Mouse (Mus musculus) heart, adult 2 months (tissue): Measurements from ENCODE around the gene Tbc1d10b. TPM values are rescaled to one million over a fixed set of nuclear protein-coding genes. Genes with fewer than 3 reads are reported as not detected.

Experiments used
- DNase-seq, 2 experiments: peaks; one replicate each; pipeline ENCODE4 v3.0.0; 2021
- H3K27ac ChIP-seq: fragments of 200-600 bp; 2 replicates; pipeline ENCODE4 v1.8.1; 2022
- H3K27me3 ChIP-seq: fragments of 200-500 bp; 2 replicates; pipeline ENCODE4 v1.6.1; 2012; ENCODE audit warnings: mild to moderate bottlenecking, low read length, inconsistent platforms, mixed read lengths; ENCODE audit not compliant: control insufficient read depth, insufficient read depth
- H3K36me3 ChIP-seq: fragments of 200-500 bp; 2 replicates; pipeline ENCODE4 v1.6.1; 2012; ENCODE audit warnings: low read length, inconsistent platforms; ENCODE audit not compliant: control insufficient read depth, insufficient read depth
- H3K4me1 ChIP-seq: fragments of 200-500 bp; 2 replicates; pipeline ENCODE4 v1.6.1; 2011; ENCODE audit warnings: low read length; ENCODE audit not compliant: control insufficient read depth, insufficient read depth
- H3K4me3 ChIP-seq: fragments of 200-600 bp; 2 replicates; pipeline ENCODE4 v1.8.1; 2022
- H3K79me2 ChIP-seq: fragments of 200-500 bp; replicated peaks from 2 replicates; pipeline ENCODE4 v1.6.1; 2012; ENCODE audit warnings: mild to moderate bottlenecking, inconsistent platforms, low read length, moderate library complexity, mixed read lengths; ENCODE audit not compliant: control insufficient read depth, insufficient read depth
- H3K9ac ChIP-seq: fragments of 200-500 bp; 2 replicates; pipeline ENCODE4 v1.6.1; 2012; ENCODE audit warnings: low read depth, mild to moderate bottlenecking, control low read depth, inconsistent platforms, low read length, mixed read lengths
- CTCF ChIP-seq: fragments of 200-600 bp; IDR thresholded peaks from 2 replicates; pipeline ENCODE4 v1.8.1; 2022; ENCODE audit warnings: antibody characterized with exemption, mild to moderate bottlenecking, moderate library complexity
- EP300 ChIP-seq: fragments of 200-500 bp; IDR thresholded peaks from 2 replicates; pipeline ENCODE4 v1.6.1; 2011; ENCODE audit warnings: low read depth, low read length, control low read depth; ENCODE audit not compliant: insufficient read depth
- POLR2A ChIP-seq: fragments of 200-500 bp; IDR thresholded peaks from 2 replicates; pipeline ENCODE4 v1.6.1; 2011; ENCODE audit warnings: mild to moderate bottlenecking, low read depth, low read length, control low read depth; ENCODE audit not compliant: insufficient read depth
- WGBS: fragments of 180-500 bp; shearing (Covaris S2); methylation state at CpG from one replicate; pipeline ENCODE4 v1.1.7; 2018; 5-methylcytosine and 5-hydroxymethylcytosine counted together
- intact Hi-C: fragments of 180-260 bp; cut with DNase I; formaldehyde crosslinking; loops from one replicate; pipeline ENCODE4 v1.15.1; 2025
- polyA plus RNA-seq: library from polyadenylated mRNA; depleted of rRNA; stranded (reverse); fragments of >200 nt; gene quantifications from 2 replicates; pipeline ENCODE4 v1.2.3, GENCODE M21; 2012
- total RNA-seq, 2 experiments: library from RNA; stranded (reverse); gene quantifications; 2 replicates each; pipeline ENCODE4 v1.2.3; 2021

The Tbc1d10b gene
- total and polyA plus RNA-seq, 3 experiments, result 13.6 to 22.0 (median 20.5) TPM

DNA sequence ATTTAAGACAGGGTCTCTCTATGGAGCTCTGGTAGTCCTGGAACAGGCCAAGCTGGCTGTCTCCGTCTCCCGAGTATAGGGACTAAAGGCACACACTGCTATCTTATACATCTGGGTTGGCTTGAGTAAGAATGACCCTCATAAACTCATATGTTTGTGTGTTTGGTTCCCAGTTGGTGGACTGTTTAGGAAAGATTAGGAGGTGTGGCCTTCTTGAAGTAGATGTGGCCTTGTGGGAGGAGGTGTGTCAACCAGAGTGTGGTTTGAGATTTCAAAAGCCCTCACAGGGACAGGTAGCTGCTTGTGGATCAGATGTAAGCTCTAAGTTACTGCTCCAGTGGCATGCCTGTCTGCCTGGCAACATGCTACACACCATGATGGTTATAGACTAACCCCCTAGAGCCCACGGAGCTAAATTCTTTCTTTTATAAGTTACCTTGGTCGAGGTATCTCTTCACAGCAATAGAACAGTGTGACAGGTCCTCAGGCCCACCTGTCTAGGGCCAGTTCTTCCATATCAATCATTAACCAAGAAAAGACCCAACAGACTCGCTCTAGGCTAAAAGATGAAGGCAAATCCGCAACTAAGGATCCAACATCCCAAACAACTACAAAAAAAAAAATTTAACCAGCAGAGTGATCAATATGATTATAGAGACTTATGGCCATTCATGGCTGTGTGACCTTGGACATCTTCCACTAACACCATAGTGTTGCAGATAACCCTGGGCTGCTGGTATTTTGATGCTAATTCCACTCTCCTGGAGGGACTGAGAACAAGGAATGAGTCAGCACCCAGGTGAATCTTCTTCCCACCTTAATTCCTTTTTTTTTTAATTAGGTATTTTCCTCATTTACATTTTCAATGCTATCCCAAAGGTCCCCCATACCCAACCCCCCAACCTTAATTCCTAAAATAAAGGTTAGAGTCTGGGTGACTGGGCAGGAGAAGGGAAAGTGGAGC, 15.5 kb upstream of the Tbc1d10b start:
- TF ChIP-seq CTCF (no peak), POLR2A (no peak), EP300 (no peak)
- intact Hi-C loops, result no loop called here
- DNase-seq, result no peak
- WGBS, result 83% methylated on average over 6 of the region's 6 CpGs
- Histone ChIP-seq H3K79me2 (no peaks in the 10 kb centered on the region), H3K9ac (no peak overlapping the region), H3K4me3 (no peak overlapping the region), H3K4me1 (no peaks in the 10 kb centered on the region), H3K27ac (no peak overlapping the region), H3K27me3 (no peaks in the 10 kb centered on the region), H3K36me3 (no peaks in the 10 kb centered on the region)

DNA sequence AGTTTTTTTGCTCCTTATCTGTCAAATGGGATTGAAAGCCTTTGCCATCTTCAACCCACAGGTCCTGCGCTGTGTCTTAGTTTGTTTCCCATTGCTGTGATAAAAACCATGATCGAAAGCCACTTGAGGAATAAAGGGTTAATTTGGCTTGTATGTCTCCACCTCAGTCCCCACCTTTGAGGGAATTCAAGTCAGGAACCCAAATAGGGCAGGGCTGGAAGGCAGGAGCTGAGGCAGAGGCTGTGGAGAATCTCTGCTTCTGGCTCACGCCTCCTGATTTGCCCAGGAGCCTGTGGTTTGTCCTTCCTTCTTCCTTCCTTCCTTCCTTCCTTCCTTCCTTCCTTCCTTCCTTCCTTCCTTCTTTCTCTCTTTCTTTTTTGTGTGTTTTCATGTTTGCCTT, 14.8 kb upstream of the Tbc1d10b start:
- Histone ChIP-seq H3K27me3 (no peaks in the 10 kb centered on the region), H3K4me3 (no peak overlapping the region), H3K4me1 (no peaks in the 10 kb centered on the region), H3K9ac (no peak overlapping the region), H3K27ac (no peak overlapping the region), H3K79me2 (no peaks in the 10 kb centered on the region), H3K36me3 (no peaks in the 10 kb centered on the region)
- no peak for DNase-seq
- 92% methylated on average over 3 of the region's 3 CpGs for WGBS
- no peak for TF ChIP-seq EP300
- no peak for TF ChIP-seq CTCF
- TF ChIP-seq POLR2A, result no peak
- intact Hi-C loops, result no loop called here

DNA sequence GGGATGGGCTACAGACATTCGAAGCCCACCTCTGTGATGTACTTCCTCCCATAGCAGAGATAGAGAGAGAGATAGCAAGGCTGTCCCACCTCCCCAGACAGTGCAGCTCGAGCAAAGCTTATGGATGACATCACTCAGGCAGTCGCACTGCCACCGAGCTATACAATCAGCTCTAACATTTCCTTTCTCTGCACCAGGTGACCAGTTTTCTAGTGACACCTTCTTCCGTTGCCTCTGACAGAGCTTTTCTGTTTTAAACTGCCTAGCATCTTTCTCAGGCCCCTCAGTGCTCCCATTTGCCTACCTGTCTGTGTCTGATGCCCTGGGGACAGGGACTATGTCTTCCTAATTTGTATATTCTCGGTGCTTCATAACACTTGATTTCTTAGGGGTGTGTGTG, 12.2 kb upstream of the Tbc1d10b start:
- H3K36me3 ChIP-seq, result no peaks in the 10 kb centered on the region
- no peaks in the 10 kb centered on the region for H3K79me2 ChIP-seq
- DNase-seq, result no peak
- TF ChIP-seq EP300 (no peak), POLR2A (no peak), CTCF (no peak)
- H3K4me1 ChIP-seq, result peaks cover 2% of the 10 kb centered on the region
- WGBS, result 55% methylated on average over 6 of the region's 6 CpGs
- H3K9ac ChIP-seq, result no peak overlapping the region
- H3K27me3 ChIP-seq, result no peaks in the 10 kb centered on the region
- intact Hi-C loops, result no loop called here
- no peak overlapping the region for H3K4me3 ChIP-seq
- H3K27ac ChIP-seq, result no peak overlapping the region

DNA sequence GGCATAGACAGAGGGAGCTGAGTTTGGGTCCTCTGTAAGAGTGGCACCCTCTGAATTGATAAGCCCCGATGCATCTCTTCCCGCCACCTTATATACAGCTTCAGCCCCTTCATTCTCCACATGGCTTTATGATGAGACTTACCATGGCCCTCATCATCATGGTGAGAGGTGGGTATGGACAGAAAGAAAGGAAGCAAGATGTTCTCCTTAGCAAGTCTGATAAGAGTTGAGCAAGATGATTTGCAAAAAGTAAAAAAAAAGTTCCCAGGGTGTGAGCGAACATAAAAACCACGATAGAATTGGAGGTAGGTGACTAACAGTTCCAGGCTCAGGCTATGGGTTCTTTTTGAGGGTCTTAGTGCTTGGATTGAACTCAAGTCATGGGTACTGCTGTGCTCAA, 10.4 kb upstream of the Tbc1d10b start:
- Histone ChIP-seq H3K4me1 (peaks cover 3% of the 10 kb centered on the region), H3K27me3 (no peaks in the 10 kb centered on the region), H3K4me3 (no peak overlapping the region), H3K36me3 (no peaks in the 10 kb centered on the region), H3K79me2 (no peaks in the 10 kb centered on the region), H3K9ac (no peak overlapping the region), H3K27ac (no peak overlapping the region)
- TF ChIP-seq CTCF (no peak), EP300 (no peak), POLR2A (no peak)
- no peak for DNase-seq
- intact Hi-C loops, result no loop called here
- 86% methylated on average over 4 of the region's 4 CpGs for WGBS

DNA sequence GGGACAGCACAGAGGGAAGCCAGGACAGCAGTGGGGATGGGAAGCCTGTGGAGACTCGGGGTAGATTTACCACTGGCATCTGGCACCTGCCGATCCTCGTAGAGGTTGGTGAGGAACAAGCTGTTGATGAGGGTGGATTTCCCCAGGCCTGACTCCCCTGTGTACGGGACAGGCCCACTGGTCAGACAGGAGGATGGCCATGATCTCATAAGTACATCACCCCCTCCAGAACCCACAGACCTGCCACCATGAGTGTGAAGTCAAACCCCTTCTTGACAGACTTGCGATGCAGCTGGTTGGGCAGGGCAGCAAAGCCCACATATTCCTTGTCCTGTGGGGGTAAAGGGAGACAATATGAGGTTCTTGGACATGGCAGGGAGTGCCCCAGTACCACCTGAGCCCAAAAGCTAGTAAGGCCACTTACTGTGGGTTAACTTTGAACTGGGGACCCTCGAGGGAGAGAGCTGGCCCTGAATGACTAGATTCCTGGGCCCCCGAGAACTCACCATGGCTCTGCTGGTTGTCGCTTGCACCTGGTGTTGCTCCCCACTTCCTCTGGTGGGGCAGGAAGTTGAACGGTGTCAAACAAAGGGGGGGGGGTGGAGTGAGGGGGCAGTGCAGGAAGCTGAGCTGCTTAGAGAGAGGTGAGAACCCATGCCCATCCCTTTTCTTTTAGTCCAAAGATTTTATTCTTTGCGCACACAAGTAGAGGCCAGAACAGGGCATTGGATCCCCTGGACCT, 9.8 kb upstream of the Tbc1d10b start:
- Histone ChIP-seq H3K79me2 (no peaks in the 10 kb centered on the region), H3K9ac (no peak overlapping the region), H3K36me3 (no peaks in the 10 kb centered on the region), H3K4me1 (peaks cover 3% of the 10 kb centered on the region), H3K4me3 (no peak overlapping the region), H3K27me3 (no peaks in the 10 kb centered on the region), H3K27ac (no peak overlapping the region)
- no peak for DNase-seq
- TF ChIP-seq POLR2A (no peak), CTCF (no peak)
- intact Hi-C loops, result no loop called here
- 43% methylated on average over 10 of the region's 10 CpGs for WGBS

DNA sequence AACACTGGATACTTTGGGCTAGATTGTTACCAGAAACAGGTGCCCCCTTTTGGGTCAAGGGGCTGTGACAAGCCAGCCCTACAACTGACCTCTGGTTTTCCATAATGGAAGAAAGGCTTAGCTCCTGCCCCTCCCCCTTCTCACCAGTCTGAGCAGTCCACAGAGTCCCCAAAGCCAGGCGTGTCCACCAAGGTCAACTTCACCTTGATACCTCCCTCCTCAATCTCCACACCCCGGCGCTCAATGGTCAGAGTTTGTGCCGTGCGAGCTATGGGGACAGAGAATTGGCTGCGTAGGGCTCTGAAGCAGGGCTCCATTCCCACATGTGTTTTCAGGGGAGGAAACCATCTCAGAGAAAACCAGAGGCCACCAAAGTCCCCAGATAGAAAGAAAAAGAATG, 9.2 kb upstream of the Tbc1d10b start:
- Histone ChIP-seq H3K4me3 (no peak overlapping the region), H3K79me2 (no peaks in the 10 kb centered on the region), H3K9ac (no peak overlapping the region), H3K4me1 (peaks cover 3% of the 10 kb centered on the region), H3K27ac (no peak overlapping the region), H3K36me3 (no peaks in the 10 kb centered on the region), H3K27me3 (no peaks in the 10 kb centered on the region)
- TF ChIP-seq POLR2A, result no peak
- TF ChIP-seq CTCF, result no peak
- no peak for TF ChIP-seq EP300
- DNase-seq, result no peak
- 53% methylated on average over 6 of the region's 6 CpGs for WGBS
- intact Hi-C loops, result no loop called here
